Mouse (Mus musculus) CD4-positive, CD25-positive, alpha-beta regulatory T cell, adult 2 months (primary cell): ENCODE measurements around the gene Gm49325.
A peak's percentile ranks its signal among the peaks of the same experiment; 100 is the strongest.

Source experiments
- DNase-seq: peaks from one replicate; pipeline ENCODE4 v3.0.0-alpha.2; 2012; ENCODE audit warnings: low read depth, low spot score

The Gm49325 gene

GRCm38 (mm10) chr10:77605908-77606826 is at the start of gene Gm49325, which contains the start of gene Sumo3:
Gene Gm49325, plus strand, starts transcription at chr10:77606197.
Gene Sumo3, plus strand, starts transcription at chr10:77606097.
- DNase-seq = peak; percentile 98

- DNase-seq = peak; percentile 69
These were observed 49.4 kb upstream of the Gm49325 start for GRCm38 (mm10) chr10:77556631-77557030.

- peak; percentile 55 for DNase-seq
These were observed 48.4 kb upstream of the Gm49325 start for GRCm38 (mm10) chr10:77557641-77558040.

GRCm38 (mm10) chr10:77560090-77560489 is 45.9 kb upstream of the Gm49325 start:
- DNase-seq = no peak

- DNase-seq = no peak
These were observed 45.2 kb upstream of the Gm49325 start for GRCm38 (mm10) chr10:77560830-77561229.

GRCm38 (mm10) chr10:77561508-77561907 is 44.5 kb upstream of the Gm49325 start:
- peak; percentile 36 for DNase-seq

- DNase-seq = no peak
These were observed 41.0 kb upstream of the Gm49325 start for GRCm38 (mm10) chr10:77565005-77565404.

- peak; percentile 91 for DNase-seq
These were observed 39.3 kb upstream of the Gm49325 start for GRCm38 (mm10) chr10:77566651-77567050.

GRCm38 (mm10) chr10:77569481-77569880 is 36.5 kb upstream of the Gm49325 start:
- no peak for DNase-seq

GRCm38 (mm10) chr10:77569973-77570658 is 35.9 kb upstream of the Gm49325 start:
- DNase-seq = no peak

GRCm38 (mm10) chr10:77572225-77572624 is 33.8 kb upstream of the Gm49325 start:
- peak; percentile 41 for DNase-seq

GRCm38 (mm10) chr10:77573162-77573561 is 32.8 kb upstream of the Gm49325 start:
- no peak for DNase-seq

GRCm38 (mm10) chr10:77580027-77580920 is 25.7 kb upstream of the Gm49325 start:
- no peak for DNase-seq

GRCm38 (mm10) chr10:77581023-77581407 is 25.0 kb upstream of the Gm49325 start:
- DNase-seq = no peak

- DNase-seq = peak; percentile 99
These were observed 24.4 kb upstream of the Gm49325 start, which contains the start of gene Pttg1ip for GRCm38 (mm10) chr10:77581408-77582284. Gene Pttg1ip, plus strand, starts transcription at chr10:77581720.

- no peak for DNase-seq
These were observed 23.7 kb upstream of the Gm49325 start for GRCm38 (mm10) chr10:77582285-77582618.

- peak; percentile 32 for DNase-seq
These were observed 22.1 kb upstream of the Gm49325 start for GRCm38 (mm10) chr10:77583795-77584422.

- DNase-seq = no peak
These were observed 19.4 kb upstream of the Gm49325 start for GRCm38 (mm10) chr10:77586637-77587036.

- DNase-seq = no peak
These were observed 18.8 kb upstream of the Gm49325 start for GRCm38 (mm10) chr10:77587091-77587775.

GRCm38 (mm10) chr10:77588036-77588435 is 18.0 kb upstream of the Gm49325 start:
- DNase-seq = no peak
